Mouse (Mus musculus): ENCODE results near the gene Mxra7. TPM values are rescaled to one million over a fixed set of nuclear protein-coding genes. Genes with fewer than 3 reads are reported as not detected.

Gene Mxra7
- polyA plus RNA-seq (2016; fragmentation: Nextera tagmentation; extraction: Ambion mirVana) = 30.6 and 71.7 TPM in 2 replicates

GRCm38 (mm10) chr11:116827534-116828165, at the start of gene Mxra7:
TSS of gene Mxra7 (minus strand) at chr11:116828046.
- peak; percentile 84 for DNase-seq (ENCODE audit: low spot score)
- H3K27ac ChIP-seq = peak within 1 kb of the TSS; percentile 94
- no peaks in the 10 kb centered on the region for H3K9me3 ChIP-seq
- H3K36me3 ChIP-seq = peaks cover 19% of the 10 kb centered on the region
- peak within 1 kb of the TSS; percentile 85 for H3K4me3 ChIP-seq
- no peaks in the 10 kb centered on the region for H3K27me3 ChIP-seq (ENCODE audit: insufficient read depth, poor library complexity, severe bottlenecking)
- under 1% methylated on average over 71 of the region's 71 CpGs for WGBS
- H3K4me1 ChIP-seq (replicated peaks) = peaks cover 57% of the 10 kb centered on the region

DNA sequence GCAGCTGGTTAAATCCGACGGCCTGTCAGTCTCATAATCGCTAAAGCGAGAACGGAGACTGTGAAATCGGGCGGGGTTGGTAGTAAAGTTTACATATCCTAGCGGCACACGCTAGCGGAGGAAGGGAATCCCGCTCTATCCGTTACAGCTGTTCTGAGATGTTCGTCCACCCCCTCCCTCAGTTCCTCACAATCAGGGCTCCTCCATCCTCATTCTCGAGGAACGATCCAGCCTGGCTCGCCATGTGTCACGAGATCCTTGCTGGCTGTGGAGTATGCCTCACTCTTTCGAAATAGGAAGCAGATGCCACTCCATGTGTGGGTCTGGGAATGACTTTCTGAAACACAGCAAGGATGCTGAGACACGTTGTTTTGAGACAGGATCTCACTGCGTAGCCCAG, 46.1 kb upstream of the Mxra7 start:
- Histone ChIP-seq H3K27ac (no peak overlapping the region), H3K4me3 (no peak overlapping the region), H3K27me3 (ENCODE audit: insufficient read depth, poor library complexity, severe bottlenecking) (no peaks in the 10 kb centered on the region), H3K4me1 (replicated peaks) (no peaks in the 10 kb centered on the region), H3K36me3 (peaks cover 49% of the 10 kb centered on the region), H3K9me3 (no peaks in the 10 kb centered on the region)
- no peak for DNase-seq (ENCODE audit: low spot score)
- 92% methylated on average over 20 of the region's 20 CpGs for WGBS

DNA sequence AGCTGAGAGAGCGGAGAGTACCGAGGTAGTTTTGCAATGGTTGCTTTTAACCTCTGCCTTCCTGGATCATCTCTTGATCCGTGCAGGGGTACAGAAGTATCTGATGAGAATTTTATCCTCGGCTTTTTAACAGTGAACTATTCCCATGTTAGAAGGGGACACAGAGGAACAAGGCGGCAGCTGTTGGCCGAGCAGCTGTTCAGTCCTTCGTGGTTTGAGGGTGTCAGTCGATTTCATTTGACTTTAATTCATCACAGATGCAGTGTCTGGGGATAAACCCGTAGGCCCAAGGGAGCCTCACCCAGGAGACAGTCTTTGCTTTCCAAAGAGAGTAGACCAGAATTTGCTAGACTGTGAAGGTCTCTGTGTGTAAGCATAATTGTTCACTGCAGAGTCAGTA, 43.7 kb upstream of the Mxra7 start:
- H3K36me3 ChIP-seq = peaks cover 64% of the 10 kb centered on the region

GRCm38 (mm10) chr11:116869641-116870040, 41.8 kb upstream of the Mxra7 start:
- Histone ChIP-seq H3K36me3 (peaks cover 77% of the 10 kb centered on the region), H3K4me1 (replicated peaks) (no peaks in the 10 kb centered on the region), H3K4me3 (no peak overlapping the region), H3K27me3 (ENCODE audit: insufficient read depth, poor library complexity, severe bottlenecking) (no peaks in the 10 kb centered on the region), H3K27ac (no peak overlapping the region), H3K9me3 (no peaks in the 10 kb centered on the region)
- no peak for DNase-seq (ENCODE audit: low spot score)
- 89% methylated on average over 4 of the region's 4 CpGs for WGBS

More for the DNA sequence above, 43.7 kb upstream of the Mxra7 start:
- H3K27me3 ChIP-seq (ENCODE audit: insufficient read depth, poor library complexity, severe bottlenecking) = no peaks in the 10 kb centered on the region
- H3K27ac ChIP-seq = no peak overlapping the region
- H3K9me3 ChIP-seq = no peaks in the 10 kb centered on the region
- WGBS = 91% methylated on average over 9 of the region's 9 CpGs
- no peak for DNase-seq (ENCODE audit: low spot score)
- H3K4me1 ChIP-seq (replicated peaks) = no peaks in the 10 kb centered on the region
- no peak overlapping the region for H3K4me3 ChIP-seq

- no peaks in the 10 kb centered on the region for H3K4me1 ChIP-seq (replicated peaks)
- no peak overlapping the region for H3K4me3 ChIP-seq
- no peak for DNase-seq (ENCODE audit: low spot score)
- no peak overlapping the region for H3K27ac ChIP-seq
- WGBS = 91% methylated on average over 8 of the region's 8 CpGs
- peaks cover 77% of the 10 kb centered on the region for H3K36me3 ChIP-seq
- H3K27me3 ChIP-seq (ENCODE audit: insufficient read depth, poor library complexity, severe bottlenecking) = no peaks in the 10 kb centered on the region
- H3K9me3 ChIP-seq = no peaks in the 10 kb centered on the region
Measured at GRCm38 (mm10) chr11:116869223-116869622, 41.4 kb upstream of the Mxra7 start.

- no peak for DNase-seq (ENCODE audit: low spot score)
- Histone ChIP-seq H3K27ac (no peak overlapping the region), H3K9me3 (no peaks in the 10 kb centered on the region), H3K27me3 (ENCODE audit: insufficient read depth, poor library complexity, severe bottlenecking) (no peaks in the 10 kb centered on the region), H3K4me3 (no peak overlapping the region), H3K4me1 (replicated peaks) (no peaks in the 10 kb centered on the region), H3K36me3 (peaks cover 77% of the 10 kb centered on the region)
- WGBS = 76% methylated on average over 3 of the region's 3 CpGs
Measured at GRCm38 (mm10) chr11:116868129-116868528, 40.3 kb upstream of the Mxra7 start.

DNA sequence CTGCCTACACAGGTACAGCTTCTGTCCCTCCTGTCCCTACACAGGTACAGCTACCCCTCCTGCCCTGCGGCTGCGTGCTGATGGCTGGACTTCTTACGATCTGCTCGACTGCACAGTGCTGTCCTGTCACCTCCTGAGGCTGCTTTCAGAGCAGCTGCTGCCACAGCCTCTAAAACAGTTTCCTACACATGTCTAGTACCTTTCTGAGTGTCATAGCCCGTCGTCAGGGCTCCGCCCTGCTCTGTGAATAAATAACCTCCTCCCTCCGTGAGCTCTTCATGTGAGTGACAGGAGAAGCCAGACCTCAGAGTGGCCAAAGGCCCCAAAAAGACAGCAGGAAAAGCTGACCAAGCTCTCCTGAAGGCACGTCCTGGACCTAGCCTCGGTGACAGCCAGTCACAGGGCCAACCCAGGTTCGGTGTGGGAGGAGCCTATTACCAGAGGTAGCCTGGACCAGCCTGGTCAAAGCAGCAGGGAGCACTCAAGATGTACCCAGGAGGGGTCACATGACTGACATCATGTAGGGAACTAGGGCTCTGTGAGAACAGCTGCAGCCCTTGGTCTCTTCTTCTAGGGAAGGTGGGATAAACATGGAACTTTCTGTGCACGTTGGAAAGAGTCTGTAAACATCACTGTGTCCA, 38.2 kb upstream of the Mxra7 start:
- Histone ChIP-seq H3K36me3 (peaks cover 77% of the 10 kb centered on the region), H3K4me3 (no peak overlapping the region), H3K27me3 (ENCODE audit: insufficient read depth, poor library complexity, severe bottlenecking) (no peaks in the 10 kb centered on the region), H3K4me1 (replicated peaks) (no peaks in the 10 kb centered on the region), H3K27ac (no peak overlapping the region), H3K9me3 (no peaks in the 10 kb centered on the region)
- 80% methylated on average over 12 of the region's 12 CpGs for WGBS
- no peak for DNase-seq (ENCODE audit: low spot score)

DNA sequence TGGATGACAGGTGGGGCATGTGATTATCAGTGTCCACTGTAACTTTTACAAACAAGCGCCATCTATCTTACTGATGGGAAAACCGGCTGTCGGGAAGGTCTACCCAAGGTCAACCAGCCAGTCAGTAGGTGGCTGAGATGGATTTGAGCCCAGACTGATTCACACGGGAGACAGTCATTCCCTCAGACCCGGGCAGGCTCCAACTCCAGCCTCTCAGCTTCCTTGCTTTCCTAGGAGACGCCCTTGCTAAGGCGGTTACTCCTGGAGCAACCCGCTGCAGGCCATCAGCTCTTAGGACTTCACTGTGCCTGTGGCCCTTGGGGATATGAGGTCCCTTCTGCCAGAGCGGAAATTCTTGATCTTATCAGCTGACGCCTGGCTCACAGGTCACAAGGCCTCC, 36.6 kb upstream of the Mxra7 start:
- Histone ChIP-seq H3K9me3 (no peaks in the 10 kb centered on the region), H3K4me1 (replicated peaks) (no peaks in the 10 kb centered on the region), H3K4me3 (no peak overlapping the region), H3K27ac (no peak overlapping the region), H3K36me3 (peaks cover 84% of the 10 kb centered on the region), H3K27me3 (ENCODE audit: insufficient read depth, poor library complexity, severe bottlenecking) (no peaks in the 10 kb centered on the region)
- WGBS = 83% methylated on average over 10 of the region's 10 CpGs
- DNase-seq (ENCODE audit: low spot score) = no peak

DNA sequence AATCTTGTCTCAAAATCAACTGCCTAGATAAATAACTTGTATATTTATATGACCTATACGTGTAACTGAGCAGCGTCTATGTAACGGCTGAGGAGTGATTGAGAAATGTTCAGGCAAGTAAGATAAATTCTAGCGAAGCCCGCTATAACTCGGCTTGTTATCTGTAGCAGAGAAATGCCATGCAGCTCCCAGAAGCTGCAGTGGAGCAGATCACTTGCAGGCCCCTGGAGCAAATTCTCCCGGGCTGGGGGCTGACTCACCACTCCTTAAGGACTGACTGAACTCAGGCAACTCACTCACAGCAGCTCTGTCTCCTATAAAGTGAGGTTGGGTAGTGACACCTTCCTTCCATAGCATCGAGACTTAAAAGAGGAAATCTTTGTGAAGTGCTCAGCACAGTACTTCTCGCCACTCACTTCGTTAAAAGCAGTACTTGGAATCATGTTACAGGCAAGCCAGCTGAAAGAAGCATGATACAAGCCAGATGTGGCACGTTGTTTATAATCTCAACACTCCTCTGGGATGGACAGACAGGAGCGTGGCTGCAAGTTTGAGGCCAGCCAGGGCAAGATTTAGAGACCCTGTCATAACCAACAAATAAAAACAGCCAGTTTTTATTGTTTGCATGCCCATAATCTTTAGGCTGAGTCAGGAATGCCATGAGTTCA, 29.5 kb upstream of the Mxra7 start:
- H3K4me1 ChIP-seq (replicated peaks) = peaks cover 16% of the 10 kb centered on the region
- WGBS = 76% methylated on average over 12 of the region's 12 CpGs
- no peaks in the 10 kb centered on the region for H3K9me3 ChIP-seq
- H3K27me3 ChIP-seq (ENCODE audit: insufficient read depth, poor library complexity, severe bottlenecking) = no peaks in the 10 kb centered on the region
- H3K4me3 ChIP-seq = no peak overlapping the region
- no peak overlapping the region for H3K27ac ChIP-seq
- no peak for DNase-seq (ENCODE audit: low spot score)
- H3K36me3 ChIP-seq = peaks cover 26% of the 10 kb centered on the region

DNA sequence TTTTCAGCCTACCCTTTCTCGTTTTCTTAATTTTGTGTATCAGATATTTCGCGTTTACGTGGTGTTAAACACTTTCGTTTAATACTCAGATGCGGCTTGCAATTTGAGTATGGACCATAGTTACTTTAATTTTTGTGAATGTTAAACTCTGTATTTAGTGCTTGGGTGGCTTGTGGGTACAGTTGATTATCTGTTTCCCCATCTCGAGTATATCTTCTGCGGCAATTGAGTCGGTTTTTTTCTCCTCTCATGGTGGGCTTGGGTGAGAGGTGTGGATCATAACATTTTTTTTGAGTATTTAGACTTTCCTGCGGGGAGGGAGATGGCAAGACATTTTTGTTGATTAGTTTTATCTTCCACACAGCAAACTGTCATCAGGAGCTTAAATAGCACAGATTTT, 26.4 kb upstream of the Mxra7 start:
- H3K4me3 ChIP-seq = peak overlapping the region; percentile 89
- WGBS = 47% methylated on average over 10 of the region's 10 CpGs
- H3K9me3 ChIP-seq = no peaks in the 10 kb centered on the region
- peaks cover 31% of the 10 kb centered on the region for H3K36me3 ChIP-seq
- H3K4me1 ChIP-seq (replicated peaks) = peaks cover 28% of the 10 kb centered on the region
- H3K27me3 ChIP-seq (ENCODE audit: insufficient read depth, poor library complexity, severe bottlenecking) = no peaks in the 10 kb centered on the region
- no peak for DNase-seq (ENCODE audit: low spot score)
- H3K27ac ChIP-seq = peak overlapping the region; percentile 99

DNA sequence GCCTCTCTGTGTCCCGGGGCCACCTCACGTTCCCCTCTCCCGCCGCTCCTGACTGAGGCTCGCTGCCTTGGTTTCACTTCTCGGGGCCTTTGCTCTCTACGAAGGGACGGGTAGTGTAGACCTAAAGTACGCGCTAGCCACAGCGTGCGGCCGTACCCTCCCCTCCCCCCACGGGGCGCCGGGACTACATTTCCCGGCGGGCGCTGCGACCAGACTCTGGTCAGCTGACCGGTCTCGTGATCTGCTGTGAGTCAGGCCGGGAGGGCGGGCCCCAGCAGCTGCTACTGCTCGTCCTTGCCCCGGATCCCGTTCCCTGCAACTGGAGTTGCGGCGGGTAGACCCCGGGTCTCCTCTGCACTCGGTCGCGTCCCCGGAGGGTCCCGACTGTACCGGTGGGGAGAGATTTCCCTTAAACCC, 25.7 kb upstream of the Mxra7 start:
- Histone ChIP-seq H3K9me3 (no peaks in the 10 kb centered on the region), H3K4me1 (replicated peaks) (peaks cover 28% of the 10 kb centered on the region), H3K4me3 (peak overlapping the region; percentile 89), H3K27ac (peak overlapping the region; percentile 99), H3K36me3 (peaks cover 39% of the 10 kb centered on the region), H3K27me3 (ENCODE audit: insufficient read depth, poor library complexity, severe bottlenecking) (no peaks in the 10 kb centered on the region)
- WGBS = under 1% methylated on average over 36 of the region's 36 CpGs
- peak; percentile 96 for DNase-seq (ENCODE audit: low spot score)

DNA sequence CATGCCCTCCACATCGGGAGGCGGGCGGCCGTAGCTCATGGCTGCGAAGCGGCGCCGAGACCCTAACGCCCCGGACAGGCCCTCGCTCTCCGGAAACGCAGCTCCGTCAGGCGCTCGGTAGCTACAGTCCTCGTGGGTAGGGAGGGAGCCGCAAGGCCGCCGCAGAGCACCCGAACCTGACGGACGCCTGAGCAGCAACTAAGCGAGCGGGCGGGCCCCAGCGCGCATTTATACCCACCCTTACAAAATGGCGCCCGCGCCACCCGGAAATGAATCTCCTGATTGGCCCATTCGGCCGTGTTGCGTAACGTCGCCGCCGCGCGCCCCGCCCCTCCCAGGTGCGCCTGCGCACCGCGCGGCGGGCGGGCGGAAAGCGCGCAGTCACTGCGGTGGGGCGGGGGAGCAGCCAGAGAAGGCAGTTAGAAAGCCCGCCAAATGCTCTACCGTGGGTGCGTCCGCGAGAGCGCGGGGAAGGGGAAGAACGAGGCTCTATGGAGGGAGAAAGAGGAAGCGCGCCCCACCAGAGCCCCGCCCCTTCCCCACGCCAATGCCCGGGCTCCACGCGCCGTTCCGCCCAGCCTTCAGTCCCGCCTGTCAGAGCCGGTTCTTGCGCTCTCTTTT, 25.2 kb upstream of the Mxra7 start, which contains the start of gene Srsf2:
Gene Srsf2 (minus strand): TSS at position 204 of the 621 bp plus-strand sequence.
- H3K4me3 ChIP-seq = peak within 1 kb of the TSS; percentile 89
- H3K36me3 ChIP-seq = peaks cover 44% of the 10 kb centered on the region
- no peaks in the 10 kb centered on the region for H3K9me3 ChIP-seq
- peak; percentile 98 for DNase-seq (ENCODE audit: low spot score)
- H3K27ac ChIP-seq = peak within 1 kb of the TSS; percentile 99
- under 1% methylated on average over 74 of the region's 74 CpGs for WGBS
- peaks cover 28% of the 10 kb centered on the region for H3K4me1 ChIP-seq (replicated peaks)
- no peaks in the 10 kb centered on the region for H3K27me3 ChIP-seq (ENCODE audit: insufficient read depth, poor library complexity, severe bottlenecking)

Measured in hindbrain, embryonic 10.5 days (tissue).